Mouse (Mus musculus): Measurements from ENCODE around the gene Gm13288.
"Not testable (repeated sequence)": the region's sequence is repeated elsewhere in the genome, so short reads cannot be mapped to it uniquely, and the experiment has no call there.

DNA sequence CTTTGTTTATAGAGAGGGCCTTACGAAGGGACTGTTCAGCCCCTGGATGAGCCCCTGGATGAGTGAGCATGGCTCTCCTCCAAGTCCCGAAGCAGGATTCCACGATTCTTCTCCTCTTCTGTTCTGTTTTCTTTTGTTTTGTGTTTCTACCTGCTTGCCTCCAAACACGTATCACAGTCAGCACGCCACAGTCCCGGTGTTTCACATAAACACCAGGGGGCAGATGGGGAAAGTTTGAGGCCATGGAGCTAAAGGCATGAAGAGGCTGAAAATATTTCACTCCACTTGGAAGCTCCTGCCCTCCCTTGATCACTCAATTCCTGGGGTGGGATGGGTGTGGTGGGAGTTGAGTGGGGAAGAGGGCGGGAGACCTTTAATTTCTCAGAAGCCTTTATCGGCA is 43.6 kb upstream of the Gm13288 start:
- not testable (repeated sequence) for TF ChIP-seq POLR2A (IDR thresholded peaks at IDR 0.05; ENCODE audit: low read depth, low read length); CTCF (IDR thresholded peaks at IDR 0.05; ENCODE audit: extremely low read depth, insufficient read depth, insufficient read length, insufficient replicate concordance)
